Mouse (Mus musculus) left cerebral cortex, postnatal 14 days (tissue): ENCODE data around the gene Pcnx3. TPM values are rescaled to one million over a fixed set of nuclear protein-coding genes. Genes with fewer than 3 reads are reported as not detected.
"Not testable (repeated sequence)": the region's sequence is repeated elsewhere in the genome, so short reads cannot be mapped to it uniquely, and the experiment has no call there.

Experiments used
- DNase-seq, 2 experiments: peaks; one replicate each; pipeline ENCODE4 v3.0.0; 2021 to 2022; ENCODE audit warnings: low spot score in 2 of 2, mixed read lengths in 1 of 2
- intact Hi-C: fragments of 180-260 bp; cut with DNase I; formaldehyde crosslinking; loops from one replicate; pipeline ENCODE4 v1.15.1; 2025
- total RNA-seq, 2 experiments: library from RNA; stranded (reverse); gene quantifications; 2 replicates each; pipeline ENCODE4 v1.2.3; 2021

Pcnx3 gene
- total RNA-seq, 2 experiments from 2014 or later, result 63.6 to 65.1 TPM

DNA sequence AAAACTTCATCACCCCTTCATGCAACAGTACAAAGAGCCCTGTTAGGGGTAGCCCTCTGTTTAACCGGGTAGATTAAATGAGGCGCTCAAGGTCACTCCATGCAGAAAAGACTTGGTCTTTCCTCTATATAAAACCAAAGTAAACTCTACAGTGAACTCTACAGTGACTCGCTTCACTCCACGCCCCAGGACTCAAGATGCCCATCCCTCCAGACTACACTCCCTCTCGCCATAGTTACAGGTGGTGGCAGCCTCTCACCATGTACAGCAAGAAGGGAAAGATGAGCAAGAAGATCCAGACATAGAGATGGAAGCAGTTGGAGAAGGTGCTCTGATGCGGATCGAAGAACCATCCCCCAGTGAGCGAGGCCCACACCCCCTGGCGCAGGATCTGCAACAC is 970 bp downstream of the Pcnx3 start:
- no peak for DNase-seq
- intact Hi-C loops, result no loop called here

DNA sequence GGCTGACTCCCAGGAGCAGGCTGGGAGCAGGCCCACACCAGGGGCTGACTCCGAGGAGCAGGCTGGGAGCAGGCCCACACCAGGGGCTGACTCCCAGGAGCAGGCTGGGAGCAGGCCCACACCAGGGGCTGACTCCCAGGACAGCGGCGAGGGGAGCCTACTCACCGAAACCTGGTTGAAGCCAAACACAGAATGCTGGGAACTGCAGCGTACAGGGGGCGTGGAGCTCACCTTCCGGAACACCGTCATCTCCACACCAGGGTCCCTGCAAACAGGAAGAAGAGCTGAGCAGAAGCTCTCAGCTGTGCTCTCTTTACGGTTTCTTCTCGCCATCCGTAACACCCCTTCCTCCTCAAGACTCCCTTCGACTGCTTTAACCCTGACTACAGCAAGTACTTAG is 1.8 kb downstream of the Pcnx3 start:
- intact Hi-C loops, DNase-seq: not testable (repeated sequence)

DNA sequence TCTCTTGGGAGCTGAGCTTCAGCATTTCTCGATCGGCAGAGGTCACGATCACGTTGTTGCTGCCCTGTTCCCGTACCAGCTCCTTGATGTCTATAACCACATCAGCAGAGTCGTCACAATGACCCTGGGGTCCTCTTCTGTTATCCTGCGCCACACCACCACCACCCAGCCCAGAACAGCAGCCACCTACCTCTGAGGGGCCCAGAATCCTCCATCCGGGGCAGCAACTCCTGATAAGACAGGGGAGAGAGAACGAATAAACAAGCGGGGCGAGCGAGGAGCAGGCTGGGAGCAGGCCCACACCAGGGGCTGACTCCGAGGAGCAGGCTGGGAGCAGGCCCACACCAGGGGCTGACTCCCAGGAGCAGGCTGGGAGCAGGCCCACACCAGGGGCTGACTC is 2.3 kb downstream of the Pcnx3 start:
- intact Hi-C loops, result no loop called here
- no peak for DNase-seq

DNA sequence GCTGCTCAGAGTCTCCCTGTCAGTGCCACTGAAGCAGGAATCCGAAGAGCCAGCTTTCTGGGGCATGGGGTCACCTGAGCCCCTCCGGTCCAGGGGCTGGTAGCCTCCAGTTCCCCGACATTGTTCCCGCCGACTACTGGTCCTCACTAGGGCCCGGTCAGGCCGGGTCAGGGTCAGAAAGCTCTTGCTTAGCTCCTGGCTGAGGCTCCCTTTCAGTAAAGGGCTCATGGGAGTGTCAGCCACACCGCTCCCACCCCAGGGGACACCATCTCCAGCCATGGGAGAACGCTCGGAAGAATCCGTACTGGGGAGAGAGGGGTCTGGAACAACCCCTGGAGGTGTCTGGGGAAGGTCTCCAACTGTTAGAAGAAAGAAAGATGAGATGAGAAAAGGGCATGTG is 2.8 kb downstream of the Pcnx3 start:
- intact Hi-C loops, result no loop called here
- DNase-seq, result no peak

DNA sequence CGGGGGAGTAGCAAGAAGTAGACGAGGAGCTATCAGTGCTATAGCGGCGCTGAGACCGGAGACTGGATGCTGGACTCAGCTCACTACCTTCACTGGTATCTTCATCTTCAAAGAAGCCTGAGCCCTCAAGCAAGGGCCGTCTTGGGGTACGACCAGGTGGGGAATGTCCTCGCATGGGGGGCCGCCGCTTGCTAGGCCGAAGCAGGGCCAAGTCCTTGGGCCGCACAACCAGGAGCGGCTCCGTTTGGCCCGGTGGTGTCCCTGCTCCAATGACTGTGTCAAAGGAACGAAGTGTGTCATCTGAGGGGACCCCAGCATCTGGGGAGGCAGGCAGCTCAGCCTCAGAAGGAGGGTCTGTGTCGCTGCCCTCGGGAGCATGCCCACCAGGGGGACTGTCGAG is 3.3 kb downstream of the Pcnx3 start:
- intact Hi-C loops, result no loop called here
- DNase-seq, result no peak

DNA sequence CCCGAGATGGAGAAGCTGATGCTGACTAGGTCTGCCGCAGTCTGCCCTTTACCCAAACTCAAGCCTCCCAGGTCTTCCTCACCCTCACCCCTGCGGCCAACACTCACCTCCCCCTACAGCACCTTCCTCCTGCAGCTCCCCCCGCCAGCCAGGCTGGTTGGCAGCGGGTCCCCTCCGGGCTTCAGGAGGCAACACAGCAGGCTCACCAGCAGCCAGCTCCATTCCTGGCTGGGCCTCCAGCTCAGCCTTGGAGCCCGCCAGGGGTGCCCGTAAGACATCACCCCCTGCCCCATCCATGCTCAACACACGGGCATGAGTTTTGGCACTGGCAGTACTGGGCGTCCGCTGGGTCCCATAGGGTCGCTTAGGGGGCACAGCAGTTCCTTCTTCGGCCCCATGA is 3.7 kb downstream of the Pcnx3 start:
- intact Hi-C loops, result no loop called here
- no peak for DNase-seq

DNA sequence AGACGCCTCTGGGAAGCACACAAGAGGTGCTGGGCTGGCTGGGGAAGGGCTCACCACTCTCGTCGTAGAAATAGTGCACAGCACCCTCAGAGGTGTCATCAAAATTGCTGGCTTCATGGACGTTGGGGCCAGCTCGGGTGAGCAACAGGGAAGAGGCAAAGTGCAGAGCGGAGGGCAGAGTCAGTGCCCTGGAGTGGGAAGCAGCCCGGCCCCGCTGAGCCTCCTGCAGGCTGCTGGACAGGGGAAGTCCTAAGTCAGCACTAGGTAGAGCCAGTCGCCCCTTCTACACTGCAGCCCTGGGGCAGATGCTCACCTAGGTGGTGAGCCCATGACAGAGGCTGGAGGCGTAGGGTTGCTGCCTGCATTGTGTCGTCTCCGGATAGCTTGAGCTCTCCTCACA is 4.5 kb downstream of the Pcnx3 start:
- intact Hi-C loops, result no loop called here
- no peak for DNase-seq

DNA sequence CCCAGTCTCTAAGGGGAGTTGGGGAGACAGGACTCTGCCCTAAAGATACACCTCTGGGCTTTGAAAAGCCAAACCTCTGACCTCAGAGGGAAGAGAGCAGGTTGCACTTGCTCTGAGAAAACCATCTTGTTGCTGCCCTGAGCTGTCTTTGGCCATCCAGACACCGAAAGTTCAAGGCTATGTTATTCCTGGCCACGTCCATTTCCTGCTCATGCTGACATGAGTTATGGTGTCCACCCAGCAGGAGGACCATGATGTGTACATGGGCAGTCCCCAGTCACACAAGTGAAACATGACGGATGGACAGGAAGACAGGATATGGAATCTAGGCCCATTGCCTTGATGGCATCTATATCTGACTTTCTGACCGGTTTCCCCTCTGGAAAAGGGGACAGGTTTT is 8.3 kb downstream of the Pcnx3 start:
- DNase-seq, result no peak
- intact Hi-C loops, result no loop called here

DNA sequence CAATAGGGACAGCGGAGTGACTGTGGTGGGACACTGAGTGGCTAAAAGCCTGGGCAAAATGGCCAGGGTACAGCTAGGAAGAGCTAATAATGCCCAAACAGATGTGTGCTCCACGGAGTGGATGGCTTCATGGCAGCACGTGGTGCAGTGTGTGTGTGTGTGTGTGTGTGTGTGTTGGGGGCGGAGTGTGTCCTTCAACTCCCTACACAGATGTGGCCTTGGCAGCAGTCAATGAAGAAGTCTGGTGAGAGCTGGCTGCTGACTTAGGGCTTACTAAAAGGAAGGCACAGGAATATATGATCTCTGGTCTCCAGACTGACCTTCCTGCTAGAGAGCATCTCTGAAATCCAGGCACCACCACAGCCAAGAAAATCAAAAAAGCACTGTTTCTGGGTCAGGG is 20.3 kb downstream of the Pcnx3 start:
- no peak for DNase-seq
- intact Hi-C loops, result no loop called here

DNA sequence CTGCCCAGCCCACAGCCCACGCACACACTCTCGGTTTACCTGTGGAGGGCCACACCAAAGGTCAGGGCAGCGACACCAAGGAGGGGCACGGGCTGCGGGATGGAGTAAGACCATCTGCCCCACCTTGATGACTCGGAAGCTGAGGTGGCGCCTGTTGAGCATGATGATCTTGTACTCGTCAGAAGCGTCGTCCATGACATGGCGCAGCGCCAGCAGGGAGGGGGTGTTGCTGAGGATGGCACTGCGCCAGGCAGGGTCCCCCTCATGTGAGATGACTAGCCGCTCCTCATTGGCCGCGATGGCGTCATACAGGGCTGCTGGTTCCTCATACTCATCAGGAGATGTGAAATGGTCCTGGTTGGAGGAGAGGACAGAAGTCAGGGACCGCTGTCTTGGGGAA is 22.3 kb downstream of the Pcnx3 start:
- intact Hi-C loops, result no loop called here
- DNase-seq, result no peak

DNA sequence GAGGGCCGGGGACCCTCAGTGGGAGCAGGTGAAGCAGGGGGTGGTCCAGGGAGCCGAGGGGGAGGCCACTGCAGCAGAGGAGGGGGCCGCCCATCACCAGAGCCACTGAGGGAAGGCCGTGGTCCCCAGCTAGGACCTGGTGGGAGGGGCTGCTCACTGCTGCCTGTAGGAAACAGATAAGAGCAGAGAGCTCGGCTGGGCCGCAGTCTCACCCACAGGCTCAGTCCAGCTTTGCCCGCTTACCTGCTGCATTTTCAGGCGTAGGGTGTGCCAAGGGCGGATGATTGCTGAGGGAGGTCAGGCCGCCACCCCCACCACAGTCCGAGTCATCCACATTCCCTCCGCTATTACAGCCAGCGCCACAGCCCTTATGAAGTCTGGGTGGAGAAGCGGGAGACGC is 23.2 kb downstream of the Pcnx3 start:
- intact Hi-C loops, result no loop called here

DNA sequence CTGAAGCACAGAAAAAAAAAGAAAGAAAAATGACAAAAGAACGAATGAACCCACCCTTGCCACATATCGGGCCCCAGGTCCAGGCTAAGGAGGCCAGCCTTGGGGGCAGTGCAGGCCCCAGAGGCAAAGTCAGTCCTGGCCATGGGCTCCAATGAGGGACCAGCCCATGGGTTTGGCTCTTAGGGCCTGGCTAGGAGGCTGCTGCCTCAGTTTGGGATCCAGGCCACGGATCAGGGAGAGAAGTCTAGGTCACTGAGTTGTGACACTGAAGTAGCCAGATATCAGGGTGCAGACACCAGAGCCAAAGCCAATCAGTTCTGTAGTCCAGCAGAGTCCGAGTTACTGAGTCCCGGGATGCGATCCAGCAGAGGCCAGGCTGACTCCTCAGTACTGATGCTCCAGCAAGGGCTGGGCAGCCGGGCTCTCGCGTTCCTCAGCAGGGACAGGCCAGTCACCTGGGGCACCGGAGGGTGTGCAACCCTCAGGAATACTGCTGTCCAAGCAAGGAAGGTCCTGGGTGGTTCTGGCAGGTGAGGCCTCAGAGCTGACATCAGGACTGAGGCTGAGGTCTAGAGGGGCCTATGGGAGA is 23.9 kb downstream of the Pcnx3 start:
- intact Hi-C loops, result no loop called here
- DNase-seq, result no peak

More for the DNA sequence above, 23.2 kb downstream of the Pcnx3 start:
- no peak for DNase-seq

DNA sequence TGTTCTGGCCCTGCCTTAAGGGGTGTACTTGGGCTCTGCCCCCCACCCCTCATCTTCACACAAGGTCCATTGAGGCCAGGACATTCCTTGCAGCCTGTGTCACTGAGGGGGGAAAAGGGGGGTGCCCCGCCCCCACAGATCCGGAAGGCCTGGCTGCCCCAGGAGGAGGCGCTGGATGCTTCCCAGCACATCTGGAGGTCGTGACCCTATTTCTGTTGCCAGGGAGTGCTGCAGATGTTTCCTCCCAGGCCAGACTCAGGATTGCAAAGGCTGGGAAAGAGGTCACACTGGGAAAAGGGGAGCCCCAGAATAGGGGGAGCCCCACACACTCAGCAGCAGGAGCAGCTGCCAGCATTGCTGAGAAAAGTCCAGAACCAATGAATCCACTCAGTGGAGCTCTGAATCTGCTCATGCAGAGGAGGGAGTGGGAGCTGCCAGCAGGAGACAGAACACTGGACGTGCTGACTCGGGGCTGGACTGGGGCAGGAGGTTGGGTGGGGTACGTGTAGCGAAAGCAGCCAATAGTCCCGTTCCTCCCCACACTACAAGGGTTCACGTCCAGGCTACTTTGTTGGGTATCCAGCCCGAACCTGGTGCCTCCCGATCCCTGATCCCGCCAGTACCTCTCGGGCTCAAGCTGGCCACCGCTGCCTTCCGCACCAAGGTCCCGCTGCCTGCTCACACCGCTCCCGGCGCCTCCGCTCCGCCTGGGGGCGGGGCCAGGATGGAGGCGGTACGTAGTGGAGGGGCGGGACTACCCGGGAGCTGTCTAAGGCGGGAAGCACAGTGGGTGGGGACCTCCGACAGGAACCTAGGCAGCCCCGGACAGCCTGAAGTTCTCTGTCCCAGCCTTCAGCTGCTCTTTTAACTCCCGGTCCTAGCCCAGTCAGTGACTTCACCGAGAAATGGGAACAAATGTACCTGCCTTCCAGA is 25.5 kb downstream of the Pcnx3 start, which contains the start of gene Sipa1:
Gene Sipa1 (minus strand): TSS at position 727 of the 933 bp plus-strand sequence.
- intact Hi-C loops, result no loop called here

DNA sequence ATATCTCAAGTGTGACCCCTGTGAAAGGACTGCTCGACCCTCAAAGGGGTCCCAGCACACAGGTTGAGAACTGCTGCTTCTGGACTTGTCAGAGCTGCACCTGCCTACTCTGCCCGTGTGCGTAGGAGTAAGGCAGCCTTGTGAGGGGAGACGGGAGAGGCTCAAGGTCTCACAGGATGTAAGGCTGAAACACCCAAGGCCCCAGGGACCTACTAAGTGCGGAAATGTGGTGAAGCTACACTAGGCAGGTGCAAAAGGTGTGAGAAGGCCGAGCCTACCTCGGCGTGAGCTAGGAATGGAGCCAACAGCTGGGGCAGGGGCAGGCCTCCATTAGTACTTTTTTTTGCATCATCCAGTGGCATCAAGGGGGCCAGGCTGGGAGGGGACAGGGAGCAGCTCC is 26.4 kb downstream of the Pcnx3 start:
- intact Hi-C loops, result no loop called here
- no peak for DNase-seq

More for the DNA sequence above, 25.5 kb downstream of the Pcnx3 start, which contains the start of gene Sipa1:
- DNase-seq, result peak; percentile 68 to 73

DNA sequence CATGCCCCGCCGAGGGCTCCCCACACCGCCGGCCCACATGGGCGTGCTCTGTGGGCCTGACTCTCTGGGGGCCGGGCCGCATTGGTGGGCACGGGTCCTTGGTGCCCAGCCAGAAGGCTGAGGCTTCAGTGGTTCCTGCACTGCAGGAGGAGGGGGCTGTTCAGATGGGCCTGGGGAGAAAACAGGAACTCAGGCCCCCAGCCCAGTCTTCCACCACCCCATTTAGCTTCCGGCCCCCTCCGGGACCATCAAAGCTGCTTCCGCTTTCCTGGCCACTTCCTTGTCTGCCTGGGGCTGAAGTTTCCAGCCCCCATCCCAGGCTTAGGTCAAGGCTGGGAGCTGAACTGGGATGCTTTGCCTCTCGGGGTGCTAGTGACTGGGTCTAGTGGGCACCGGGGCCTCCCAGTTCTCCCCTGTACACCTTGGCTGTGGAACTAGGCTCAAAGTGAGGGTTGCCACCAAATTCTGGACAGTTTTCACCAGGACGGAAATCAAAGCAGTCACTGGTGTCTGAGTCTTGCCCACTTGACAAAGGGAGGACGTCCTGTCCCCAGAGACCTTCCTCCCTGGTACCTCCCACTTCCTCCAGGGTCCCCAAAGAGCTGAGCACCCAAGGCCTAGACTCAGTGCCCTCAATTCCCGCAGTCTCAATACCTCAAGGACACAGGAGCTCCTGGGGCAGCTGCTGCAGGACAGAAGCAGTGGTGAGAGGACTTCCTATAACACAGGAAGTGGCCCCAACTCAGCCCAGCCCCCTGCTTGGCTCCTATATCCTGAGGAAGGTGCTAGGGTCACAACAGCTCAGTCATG is 27.6 kb downstream of the Pcnx3 start:
- DNase-seq, result peak; percentile 35 to 60
- intact Hi-C loops, result no loop called here

DNA sequence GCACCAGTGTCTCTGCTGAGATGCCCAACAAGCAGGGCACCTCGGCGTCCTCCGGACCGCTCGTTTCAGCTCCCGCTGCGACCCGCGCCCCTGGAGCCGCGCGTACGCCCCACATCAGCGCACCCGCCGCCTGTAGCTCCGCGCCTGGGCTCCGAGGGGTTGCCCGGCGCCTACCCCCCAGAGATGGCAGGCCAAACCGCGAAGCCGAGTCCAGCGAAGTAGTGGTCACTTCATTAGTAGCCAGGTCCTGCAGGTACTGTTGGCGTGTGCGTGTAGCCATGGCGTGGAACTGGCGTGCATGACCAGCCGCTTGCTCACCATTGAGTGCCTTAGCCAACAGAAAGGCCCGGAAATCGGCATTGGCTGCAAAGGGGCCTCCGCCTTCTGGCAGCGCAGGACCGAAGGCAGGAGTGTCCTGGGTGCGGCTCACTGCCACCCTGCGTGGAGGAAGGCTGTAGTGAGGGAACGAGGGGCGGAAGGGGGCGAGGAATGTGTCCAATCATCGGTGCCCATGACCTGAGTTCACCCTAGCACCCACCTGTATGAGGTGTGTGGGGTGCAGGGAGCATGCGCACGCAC is 33.9 kb downstream of the Pcnx3 start:
- DNase-seq, result no peak
- intact Hi-C loops, result no loop called here

DNA sequence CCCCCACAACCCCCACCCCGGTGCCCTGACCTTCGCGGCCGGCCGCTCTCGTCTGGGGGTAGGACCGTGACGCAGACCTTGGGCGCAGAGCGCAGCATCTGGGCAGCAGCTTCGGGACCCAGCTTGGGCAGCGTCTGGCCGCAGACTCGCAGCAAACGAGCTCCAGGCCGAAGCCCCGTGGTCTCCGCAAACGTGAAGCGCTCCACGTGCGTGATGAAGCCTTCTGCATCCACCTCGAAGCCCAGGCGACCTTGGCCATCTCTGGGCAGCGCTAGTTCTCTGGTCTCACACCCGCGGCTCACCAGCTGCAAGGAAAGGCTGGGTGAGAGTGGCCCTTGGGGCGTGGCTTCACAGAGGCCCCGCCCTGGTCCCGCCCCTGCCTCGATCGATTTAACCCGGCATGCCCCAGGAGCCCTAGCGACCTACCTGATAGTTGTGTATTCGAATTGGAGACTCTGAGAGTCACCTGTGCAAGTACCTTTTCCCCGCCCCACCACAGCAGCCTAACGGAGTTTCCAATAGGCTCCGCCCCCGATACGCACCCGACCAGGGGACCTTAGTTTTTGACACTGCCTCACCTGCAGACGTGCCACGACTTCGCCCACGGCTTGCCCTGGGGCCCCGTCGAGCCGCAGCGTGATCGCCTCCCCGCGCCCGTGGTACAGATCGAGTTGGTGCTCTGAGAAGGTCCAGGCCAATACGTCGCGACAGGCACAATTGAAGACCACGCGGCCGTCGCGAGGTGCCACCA is 34.6 kb downstream of the Pcnx3 start:
- no peak for DNase-seq
- intact Hi-C loops, result no loop called here

DNA sequence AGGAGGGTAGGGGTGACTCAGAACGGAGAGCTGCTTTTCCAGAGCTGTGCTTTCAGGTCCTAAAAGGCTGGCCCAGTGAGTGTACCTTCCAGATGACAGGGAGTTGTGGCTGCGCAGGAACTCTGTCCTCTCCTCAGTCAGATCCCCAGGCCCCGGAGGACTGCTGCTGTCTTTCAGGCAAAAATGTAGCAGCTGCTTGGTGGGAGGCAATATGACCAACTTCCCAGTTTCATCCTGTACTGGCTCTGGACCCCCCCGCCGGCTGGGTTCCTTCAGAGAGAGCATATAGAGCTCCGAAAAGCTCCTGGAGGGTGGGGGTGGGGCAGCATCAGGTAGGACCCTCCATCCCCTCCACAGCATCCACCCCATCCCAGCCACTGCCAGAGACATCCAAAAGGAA is 36.1 kb downstream of the Pcnx3 start:
- intact Hi-C loops, result no loop called here
- DNase-seq, result peak in 1 of 2 experiments; percentile 41
